ENCODE assay signal across 25 mouse cellular contexts in the genomic region with DNA sequence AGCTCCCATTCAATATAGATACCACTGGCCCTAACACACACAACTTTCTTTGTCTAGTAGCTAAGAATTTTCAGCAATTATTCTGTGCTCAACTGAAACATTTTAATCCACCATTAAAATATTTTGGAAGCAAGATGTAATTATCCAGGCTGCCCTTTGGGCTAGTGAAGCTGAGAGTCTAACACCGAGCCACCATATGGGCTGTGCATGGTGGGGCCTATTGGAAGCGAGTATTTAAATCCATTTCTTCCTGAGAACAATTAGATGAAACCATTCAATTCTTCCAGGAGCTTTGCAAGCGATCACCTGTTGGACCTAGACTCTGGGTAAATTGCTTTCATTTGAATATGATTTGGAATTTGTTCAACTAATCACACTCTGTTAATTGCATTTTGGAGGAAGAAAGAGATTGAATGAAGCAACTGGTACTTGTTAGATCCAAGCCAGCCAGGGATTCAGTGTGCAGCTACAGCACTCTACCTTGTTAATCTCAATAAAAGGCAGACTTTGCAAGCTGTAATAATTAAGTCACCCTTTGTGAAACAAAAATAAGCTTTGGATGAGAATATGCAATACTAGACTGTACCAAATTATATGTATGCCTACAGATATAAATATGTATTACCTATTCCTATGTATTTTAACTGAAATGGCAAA.
DNase-seq lines count a peak whose midpoint lies in the region; ATAC-seq and TF ChIP-seq lines count a peak whose summit lies in the region.
"Had no signal": no experiment of that assay in that cellular context is flagged by ENCODE, and none has a peak within 500 bp of the region (broad histone marks: within the 10 kb centered on the region; RNA-seq: fewer than 3 reads in every experiment).

No protein-coding gene starts in this region.

- DNase-seq in midbrain, embryonic 14.5 days, result peak; percentile 15
- peak; percentile 84 for DNase-seq in brain, embryonic 14.5 days (ENCODE audit: low read depth)
- DNase-seq in forebrain, embryonic 14.5 days (ENCODE audit: low spot score), result peak; percentile 76
- no peak for DNase-seq in adrenal gland, adult 18-20 months (ENCODE audit: low spot score in 2 of 2)
- DNase-seq in kidney, postnatal 25 days, result no peak
- DNase-seq: adrenal gland, postnatal 10 days; adrenal gland, postnatal 36 days; cerebellum, adult 11 months; cerebellum, adult 2 months; cerebellum, adult 9-11 months; cerebellum, postnatal 25 days; embryo, embryonic 11 days; gastrocnemius, adult 2 months; gastrocnemius, postnatal 14 days; heart, adult 11 months had no signal

- no peak overlapping the region for H3K27ac ChIP-seq in midbrain, embryonic 14.5 days (replicated peaks; ENCODE audit: low read depth, low read length)
- H3K27ac ChIP-seq in midbrain, embryonic 13.5 days, result no peak overlapping the region
- no peak overlapping the region for H3K27ac ChIP-seq in forebrain, embryonic 14.5 days (ENCODE audit: low read depth, low read length)
- H3K27ac ChIP-seq: embryonic facial prominence, embryonic 10.5 days; embryonic facial prominence, embryonic 13.5 days; gastrocnemius, adult 2 months; hindbrain, embryonic 12.5 days; hindbrain, embryonic 15.5 days had no signal

- no peaks in the 10 kb centered on the region for H3K9me3 ChIP-seq in midbrain, embryonic 14.5 days (ENCODE audit: control insufficient read depth, low read length)
- no peaks in the 10 kb centered on the region for H3K9me3 ChIP-seq in midbrain, embryonic 13.5 days
- H3K9me3 ChIP-seq in forebrain, embryonic 14.5 days (replicated peaks; ENCODE audit: control insufficient read depth, low read length), result no peaks in the 10 kb centered on the region
- H3K9me3 ChIP-seq: embryonic facial prominence, embryonic 10.5 days; embryonic facial prominence, embryonic 13.5 days; hindbrain, embryonic 12.5 days; hindbrain, embryonic 15.5 days had no signal

- H3K4me2 ChIP-seq in midbrain, embryonic 14.5 days (ENCODE audit: low read length), result no peak overlapping the region
- H3K4me2 ChIP-seq in midbrain, embryonic 13.5 days (replicated peaks), result no peak overlapping the region
- no peak overlapping the region for H3K4me2 ChIP-seq in forebrain, embryonic 14.5 days (ENCODE audit: low read length)
- H3K4me2 ChIP-seq: embryonic facial prominence, embryonic 13.5 days; heart, embryonic 11.5 days; hindbrain, embryonic 12.5 days; hindbrain, embryonic 15.5 days had no signal

- ATAC-seq in midbrain, embryonic 14.5 days (ENCODE audit: low FRiP score, low TSS enrichment), result no peak
- no peak for ATAC-seq in midbrain, embryonic 13.5 days
- peak; percentile 69; the same call in 1 of the 2 replicates for ATAC-seq in forebrain, embryonic 14.5 days
- ATAC-seq: activated CD4-positive, CD25-positive, alpha-beta regulatory T cell, adult 4 months; CD4-positive, CD25-positive, alpha-beta regulatory T cell, adult 4 months; intestine, postnatal 0 days had no signal

- H3K9ac ChIP-seq in midbrain, embryonic 14.5 days (replicated peaks; ENCODE audit: low read length), result no peak overlapping the region
- no peak overlapping the region for H3K9ac ChIP-seq in midbrain, embryonic 13.5 days (replicated peaks)
- no peak overlapping the region for H3K9ac ChIP-seq in forebrain, embryonic 14.5 days (ENCODE audit: low read length)
- H3K9ac ChIP-seq: embryonic facial prominence, embryonic 13.5 days; hindbrain, embryonic 12.5 days; hindbrain, embryonic 15.5 days had no signal

- no peak overlapping the region for H3K4me3 ChIP-seq in midbrain, embryonic 14.5 days (replicated peaks; ENCODE audit: low read depth, low read length)
- no peak overlapping the region for H3K4me3 ChIP-seq in midbrain, embryonic 13.5 days (replicated peaks)
- H3K4me3 ChIP-seq in forebrain, embryonic 14.5 days (ENCODE audit: low read depth, low read length), result no peak overlapping the region
- H3K4me3 ChIP-seq: embryonic facial prominence, embryonic 10.5 days; embryonic facial prominence, embryonic 13.5 days; erythroblast, embryonic 14.5 days; gastrocnemius, adult 2 months; hindbrain, embryonic 12.5 days; hindbrain, embryonic 15.5 days had no signal

- 67% methylated on average over 3 of the region's 3 CpGs for WGBS in midbrain, embryonic 14.5 days
- 72% methylated on average over 3 of the region's 3 CpGs for whole genome bisulfite sequencing in midbrain, embryonic 13.5 days
- WGBS in forebrain, embryonic 14.5 days, result 20% methylated on average over 3 of the region's 3 CpGs

- no peak for TF ChIP-seq CTCF in brain, embryonic 14.5 days (IDR thresholded peaks at IDR 0.05; ENCODE audit: borderline replicate concordance, extremely low read depth, insufficient read depth, insufficient read length)

- H3K4me1 ChIP-seq in midbrain, embryonic 14.5 days (ENCODE audit: control insufficient read depth, insufficient read depth, low read length), result no peaks in the 10 kb centered on the region
- H3K4me1 ChIP-seq in midbrain, embryonic 13.5 days (replicated peaks), result no peaks in the 10 kb centered on the region
- H3K4me1 ChIP-seq in forebrain, embryonic 14.5 days (ENCODE audit: control insufficient read depth, insufficient read depth, low read length), result no peaks in the 10 kb centered on the region
- H3K4me1 ChIP-seq: embryonic facial prominence, embryonic 10.5 days; embryonic facial prominence, embryonic 13.5 days; hindbrain, embryonic 12.5 days; hindbrain, embryonic 15.5 days had no signal

- H3K27me3 ChIP-seq in midbrain, embryonic 14.5 days (ENCODE audit: control insufficient read depth, insufficient read depth, low read length), result no peaks in the 10 kb centered on the region
- no peaks in the 10 kb centered on the region for H3K27me3 ChIP-seq in midbrain, embryonic 13.5 days
- H3K27me3 ChIP-seq in forebrain, embryonic 14.5 days (replicated peaks; ENCODE audit: control insufficient read depth, insufficient read depth, low read length), result no peaks in the 10 kb centered on the region
- H3K27me3 ChIP-seq: embryonic facial prominence, embryonic 13.5 days; hindbrain, embryonic 12.5 days; hindbrain, embryonic 15.5 days had no signal

- no peaks in the 10 kb centered on the region for H3K36me3 ChIP-seq in midbrain, embryonic 14.5 days (ENCODE audit: control insufficient read depth, insufficient read depth, low read length)
- no peaks in the 10 kb centered on the region for H3K36me3 ChIP-seq in midbrain, embryonic 13.5 days
- no peaks in the 10 kb centered on the region for H3K36me3 ChIP-seq in forebrain, embryonic 14.5 days (ENCODE audit: control insufficient read depth, insufficient read depth, low read length)
- H3K36me3 ChIP-seq: embryonic facial prominence, embryonic 10.5 days; embryonic facial prominence, embryonic 13.5 days; hindbrain, embryonic 12.5 days; hindbrain, embryonic 15.5 days had no signal

- no peak for TF ChIP-seq POLR2A in brain, embryonic 14.5 days (IDR thresholded peaks at IDR 0.05; ENCODE audit: borderline replicate concordance, extremely low read depth, insufficient read depth, insufficient read length, poor library complexity, severe bottlenecking)

Comparison
In these comparisons a context has a peak if more than half of its experiments do, and no peak if none do; other contexts are left out.
1. DNase-seq: peak in midbrain, embryonic 14.5 days (single experiment), brain, embryonic 14.5 days (single experiment) and forebrain, embryonic 14.5 days (single experiment); none in adrenal gland, adult 18-20 months (0 of 2) and kidney, postnatal 25 days (0 of 2).